Mouse (Mus musculus): ENCODE measurements at regions not wholly inside any gene's neighbourhood (a gene's known extent, or its start where the extent isn't known, plus 50 kb on each side); places are given as distances from the start of the nearest gene placed in this dataset.

DNA sequence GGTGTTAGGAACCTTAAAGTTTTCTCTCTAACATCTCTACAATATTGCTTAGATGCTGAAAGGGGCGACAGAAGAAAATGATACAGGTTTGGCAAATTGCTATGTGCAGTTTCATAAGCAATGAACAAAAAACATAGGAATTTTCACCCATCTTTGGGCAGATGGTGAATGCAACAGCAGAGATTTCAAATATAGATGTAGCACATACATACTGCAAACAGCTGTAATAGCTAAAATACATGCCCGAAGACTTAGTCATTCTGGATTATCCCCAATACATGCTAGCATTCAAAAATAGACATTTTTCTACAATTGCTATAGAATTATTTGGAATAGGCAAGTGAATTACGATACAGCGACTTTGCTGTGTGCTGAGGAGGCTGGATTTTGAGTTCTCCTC, 544.1 kb downstream of the D3Ertd751e start:
- ATAC-seq (ENCODE audit: low FRiP score) = no peak
- Histone ChIP-seq H3K27me3 (no peaks in the 10 kb centered on the region), H3K4me1 (replicated peaks) (no peaks in the 10 kb centered on the region), H3K9ac (no peak overlapping the region), H3K4me3 (no peak overlapping the region), H3K27ac (no peak overlapping the region), H3K9me3 (no peaks in the 10 kb centered on the region), H3K4me2 (no peak overlapping the region), H3K36me3 (no peaks in the 10 kb centered on the region)
- WGBS = 93% methylated on average over 4 of the region's 4 CpGs

- 92% methylated on average over 1 of the region's 1 CpGs for WGBS
- ATAC-seq (ENCODE audit: low FRiP score) = no peak
- Histone ChIP-seq H3K4me1 (replicated peaks) (no peaks in the 10 kb centered on the region), H3K27me3 (no peaks in the 10 kb centered on the region), H3K4me3 (no peak overlapping the region), H3K36me3 (no peaks in the 10 kb centered on the region), H3K4me2 (no peak overlapping the region), H3K9me3 (no peaks in the 10 kb centered on the region), H3K9ac (no peak overlapping the region), H3K27ac (no peak overlapping the region)
These were observed 570.0 kb downstream of the D3Ertd751e start for GRCm38 (mm10) chr3:42312424-42312823.

GRCm38 (mm10) chr3:42327708-42328107, 585.3 kb downstream of the D3Ertd751e start:
- Histone ChIP-seq H3K9ac (no peak overlapping the region), H3K4me2 (no peak overlapping the region), H3K9me3 (no peaks in the 10 kb centered on the region), H3K36me3 (no peaks in the 10 kb centered on the region), H3K4me1 (replicated peaks) (no peaks in the 10 kb centered on the region), H3K27ac (no peak overlapping the region), H3K4me3 (no peak overlapping the region), H3K27me3 (no peaks in the 10 kb centered on the region)
- WGBS = 59% methylated on average over 2 of the region's 2 CpGs
- no peak for ATAC-seq (ENCODE audit: low FRiP score)

DNA sequence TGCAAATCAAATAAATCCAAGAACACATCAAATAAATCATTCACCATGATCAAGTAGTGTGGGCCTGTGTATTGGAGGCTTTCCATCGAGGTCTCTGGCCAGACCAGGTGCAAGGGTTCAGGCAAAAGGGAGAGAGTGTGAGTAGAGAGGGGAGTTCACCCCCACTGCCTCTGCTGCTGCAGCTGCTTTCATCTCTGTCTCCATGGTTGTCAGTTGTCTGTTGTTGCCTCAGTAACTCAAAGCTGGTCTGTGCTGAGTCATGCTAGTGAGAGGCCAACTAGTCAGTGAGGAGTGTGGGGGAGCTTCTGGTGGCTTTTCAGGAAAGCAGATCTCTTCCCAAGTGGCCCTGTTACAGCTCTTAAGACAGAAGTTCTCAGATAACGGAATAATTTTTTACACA, 600.4 kb downstream of the D3Ertd751e start:
- H3K27ac ChIP-seq = no peak overlapping the region
- H3K9ac ChIP-seq = no peak overlapping the region
- H3K4me3 ChIP-seq = no peak overlapping the region
- no peaks in the 10 kb centered on the region for H3K27me3 ChIP-seq
- no peaks in the 10 kb centered on the region for H3K36me3 ChIP-seq
- ATAC-seq (ENCODE audit: low FRiP score) = no peak
- H3K9me3 ChIP-seq = no peaks in the 10 kb centered on the region
- 82% methylated on average over 2 of the region's 2 CpGs for WGBS
- H3K4me2 ChIP-seq = no peak overlapping the region
- no peaks in the 10 kb centered on the region for H3K4me1 ChIP-seq (replicated peaks)

DNA sequence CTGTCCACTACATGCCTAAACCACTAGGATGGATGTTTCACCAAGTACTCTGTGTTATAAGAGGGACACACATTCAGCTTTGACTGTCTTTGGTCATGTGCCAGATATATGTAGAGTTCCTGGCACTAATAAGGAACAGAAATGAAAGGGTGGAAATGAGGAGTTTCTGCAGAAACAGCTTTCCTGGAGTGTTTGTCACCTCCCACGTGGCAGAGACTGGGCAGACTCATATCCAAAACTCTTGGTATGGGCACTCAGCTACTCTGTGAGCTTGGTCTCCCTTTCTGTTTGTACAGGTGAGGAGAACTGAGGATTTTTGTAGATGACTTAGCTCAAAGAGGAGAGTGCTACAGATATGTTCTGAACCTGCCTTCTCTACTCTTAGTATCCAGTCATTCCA, 634.4 kb downstream of the D3Ertd751e start:
- 38% methylated on average over 1 of the region's 1 CpGs for WGBS
- H3K4me2 ChIP-seq = no peak overlapping the region
- no peaks in the 10 kb centered on the region for H3K27me3 ChIP-seq
- H3K9ac ChIP-seq = no peak overlapping the region
- no peak overlapping the region for H3K27ac ChIP-seq
- no peak overlapping the region for H3K4me3 ChIP-seq
- no peak for ATAC-seq (ENCODE audit: low FRiP score)
- no peaks in the 10 kb centered on the region for H3K9me3 ChIP-seq
- no peaks in the 10 kb centered on the region for H3K4me1 ChIP-seq (replicated peaks)
- H3K36me3 ChIP-seq = no peaks in the 10 kb centered on the region

- no peak overlapping the region for H3K4me3 ChIP-seq
- no peak for ATAC-seq (ENCODE audit: low FRiP score)
- no peaks in the 10 kb centered on the region for H3K36me3 ChIP-seq
- no peaks in the 10 kb centered on the region for H3K9me3 ChIP-seq
- WGBS = 83% methylated on average over 5 of the region's 5 CpGs
- no peak overlapping the region for H3K4me2 ChIP-seq
- no peak overlapping the region for H3K27ac ChIP-seq
- H3K9ac ChIP-seq = no peak overlapping the region
- H3K4me1 ChIP-seq (replicated peaks) = no peaks in the 10 kb centered on the region
- H3K27me3 ChIP-seq = no peaks in the 10 kb centered on the region
These were observed 639.7 kb downstream of the D3Ertd751e start for GRCm38 (mm10) chr3:42382151-42382550.

GRCm38 (mm10) chr3:42402716-42403115, 660.3 kb downstream of the D3Ertd751e start:
- no peaks in the 10 kb centered on the region for H3K9me3 ChIP-seq
- no peaks in the 10 kb centered on the region for H3K4me1 ChIP-seq (replicated peaks)
- no peak overlapping the region for H3K27ac ChIP-seq
- no peak overlapping the region for H3K4me2 ChIP-seq
- H3K4me3 ChIP-seq = no peak overlapping the region
- H3K27me3 ChIP-seq = no peaks in the 10 kb centered on the region
- H3K36me3 ChIP-seq = no peaks in the 10 kb centered on the region
- H3K9ac ChIP-seq = no peak overlapping the region
- no peak for ATAC-seq (ENCODE audit: low FRiP score)

- no peak overlapping the region for H3K4me3 ChIP-seq
- no peaks in the 10 kb centered on the region for H3K4me1 ChIP-seq (replicated peaks)
- no peaks in the 10 kb centered on the region for H3K9me3 ChIP-seq
- no peak overlapping the region for H3K27ac ChIP-seq
- no peak overlapping the region for H3K4me2 ChIP-seq
- ATAC-seq (ENCODE audit: low FRiP score) = no peak
- no peaks in the 10 kb centered on the region for H3K27me3 ChIP-seq
- WGBS = 87% methylated on average over 2 of the region's 2 CpGs
- no peaks in the 10 kb centered on the region for H3K36me3 ChIP-seq
- no peak overlapping the region for H3K9ac ChIP-seq
These were observed 666.7 kb downstream of the D3Ertd751e start for GRCm38 (mm10) chr3:42408958-42409633.

DNA sequence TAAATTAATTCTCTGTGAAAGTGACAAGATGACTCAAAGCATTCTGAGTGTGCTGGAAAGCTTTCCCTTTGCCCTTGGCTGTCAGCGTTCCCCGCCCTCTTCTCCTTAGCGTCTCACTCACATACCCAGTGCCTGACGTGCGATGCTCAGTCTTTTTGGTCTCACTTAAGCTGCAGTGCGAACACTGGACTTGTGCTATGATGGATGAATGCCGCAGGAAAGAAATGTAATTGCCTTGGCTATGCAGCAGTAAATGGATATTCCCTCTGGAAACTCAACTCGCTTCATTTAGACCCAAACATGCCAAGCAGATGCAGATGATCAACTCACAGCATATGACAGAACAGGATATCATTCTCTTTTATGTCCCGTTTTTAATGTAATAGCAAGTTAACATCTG, 685.0 kb downstream of the D3Ertd751e start:
- Histone ChIP-seq H3K9me3 (no peaks in the 10 kb centered on the region), H3K4me3 (no peak overlapping the region), H3K4me1 (replicated peaks) (peaks cover 8% of the 10 kb centered on the region; the same call in 1 of the 2 replicates), H3K4me2 (peak overlapping the region; percentile 10; the same call in 1 of the 2 replicates), H3K36me3 (no peaks in the 10 kb centered on the region), H3K27me3 (no peaks in the 10 kb centered on the region), H3K27ac (peak overlapping the region; percentile 24; the same call in 1 of the 2 replicates), H3K9ac (no peak overlapping the region)
- WGBS = 61% methylated on average over 9 of the region's 9 CpGs
- peak; percentile 72 for ATAC-seq (ENCODE audit: low FRiP score)

DNA sequence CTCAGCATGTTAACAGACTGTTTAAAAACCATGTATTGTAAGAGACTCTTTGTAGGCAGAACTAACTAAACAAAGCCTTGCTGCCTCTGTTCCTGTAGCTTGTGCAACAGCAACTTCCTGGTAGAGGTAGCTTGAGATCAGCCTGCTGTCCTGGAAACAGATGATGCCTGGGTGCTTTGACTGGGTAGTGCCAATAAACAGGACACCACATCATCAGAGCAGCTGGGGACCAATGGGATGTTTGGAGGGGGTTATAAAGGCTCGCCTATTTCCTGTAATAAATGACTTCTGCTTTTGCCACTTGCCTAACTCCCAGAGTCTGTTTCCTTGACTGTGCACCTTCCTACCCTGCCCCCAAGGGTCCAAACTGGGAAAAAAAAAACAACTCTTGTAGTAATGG, 707.2 kb downstream of the D3Ertd751e start:
- Histone ChIP-seq H3K4me2 (no peak overlapping the region), H3K36me3 (no peaks in the 10 kb centered on the region), H3K27me3 (no peaks in the 10 kb centered on the region), H3K4me3 (no peak overlapping the region), H3K4me1 (replicated peaks) (no peaks in the 10 kb centered on the region), H3K9me3 (no peaks in the 10 kb centered on the region), H3K9ac (no peak overlapping the region), H3K27ac (no peak overlapping the region)
- 92% methylated on average over 1 of the region's 1 CpGs for WGBS
- no peak for ATAC-seq (ENCODE audit: low FRiP score)

- Histone ChIP-seq H3K27me3 (no peaks in the 10 kb centered on the region), H3K9ac (no peak overlapping the region), H3K4me1 (replicated peaks) (no peaks in the 10 kb centered on the region), H3K4me3 (no peak overlapping the region), H3K36me3 (no peaks in the 10 kb centered on the region), H3K4me2 (no peak overlapping the region), H3K9me3 (no peaks in the 10 kb centered on the region), H3K27ac (no peak overlapping the region)
- ATAC-seq (ENCODE audit: low FRiP score) = no peak
These were observed 721.9 kb downstream of the D3Ertd751e start for GRCm38 (mm10) chr3:42464353-42464752.

- WGBS = 79% methylated on average over 6 of the region's 6 CpGs
- Histone ChIP-seq H3K27ac (no peak overlapping the region), H3K4me3 (no peak overlapping the region), H3K9me3 (no peaks in the 10 kb centered on the region), H3K4me2 (no peak overlapping the region), H3K36me3 (no peaks in the 10 kb centered on the region), H3K9ac (no peak overlapping the region), H3K4me1 (replicated peaks) (no peaks in the 10 kb centered on the region), H3K27me3 (no peaks in the 10 kb centered on the region)
- no peak for ATAC-seq (ENCODE audit: low FRiP score)
These were observed 724.7 kb downstream of the D3Ertd751e start for GRCm38 (mm10) chr3:42467125-42467524.

GRCm38 (mm10) chr3:42514922-42515593, 772.6 kb downstream of the D3Ertd751e start:
- Histone ChIP-seq H3K4me2 (no peak overlapping the region), H3K27ac (no peak overlapping the region), H3K4me1 (replicated peaks) (peaks cover 8% of the 10 kb centered on the region; the same call in 1 of the 2 replicates), H3K4me3 (no peak overlapping the region), H3K36me3 (no peaks in the 10 kb centered on the region), H3K9me3 (no peaks in the 10 kb centered on the region), H3K9ac (no peak overlapping the region), H3K27me3 (no peaks in the 10 kb centered on the region)
- ATAC-seq (ENCODE audit: low FRiP score) = 0 out of 2 replicates have a peak, but pooled peaks have one; percentile 17
- 49% methylated on average over 3 of the region's 3 CpGs for WGBS

Data from hindbrain, embryonic 13.5 days (tissue).